11 mouse cellular contexts compared by ENCODE assay signal in the genomic region with DNA sequence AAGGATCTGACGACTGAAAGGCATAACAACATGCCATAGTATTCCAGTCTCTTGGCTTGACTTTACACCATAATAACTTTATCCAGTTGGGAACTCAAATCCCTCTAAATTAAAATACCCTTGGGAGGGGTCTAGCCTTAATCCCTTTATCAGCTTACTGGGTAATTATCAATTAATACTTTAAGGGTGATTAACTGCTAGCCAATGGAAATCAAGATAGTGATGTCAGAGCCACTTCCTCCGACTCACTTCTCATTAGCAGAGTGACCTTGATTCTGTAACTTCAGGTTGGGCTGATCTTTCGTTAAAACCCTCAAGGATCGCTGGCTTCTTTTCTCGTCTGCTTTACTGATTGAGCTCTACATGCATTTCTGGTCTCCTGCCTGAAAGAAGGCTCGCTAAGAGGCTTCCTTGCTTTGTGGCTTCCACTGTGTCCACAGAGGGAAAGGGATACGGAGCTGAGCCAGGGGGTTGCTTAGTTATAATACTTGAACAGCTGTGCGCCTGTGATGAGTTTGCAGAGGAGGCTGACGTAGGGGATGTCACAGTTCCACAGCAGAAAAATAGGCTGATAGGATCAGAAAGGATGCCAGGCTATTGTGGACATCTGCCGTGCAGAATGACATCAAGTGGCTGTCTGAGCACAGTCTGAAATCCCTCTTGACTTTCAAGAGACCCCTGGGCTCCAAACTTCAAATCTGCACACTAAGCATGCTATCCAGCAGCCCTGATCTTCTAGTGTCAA.
DNase-seq lines count a peak whose midpoint lies in the region; ATAC-seq lines count a peak whose summit lies in the region.
"Had no signal": no experiment of that assay in that cellular context is flagged by ENCODE, and none has a peak within 500 bp of the region (broad histone marks: within the 10 kb centered on the region; RNA-seq: fewer than 3 reads in every experiment).

No protein-coding gene starts in this region.

- H3K4me2 ChIP-seq in embryonic facial prominence, embryonic 14.5 days (ENCODE audit: low read depth, low read length): no peak overlapping the region
- no peak overlapping the region for H3K4me2 ChIP-seq in hindbrain, embryonic 13.5 days
- H3K4me2 ChIP-seq in heart, embryonic 11.5 days: no peak overlapping the region
- H3K4me2 ChIP-seq: lung, embryonic 15.5 days; stomach, embryonic 15.5 days had no signal

- H3K4me3 ChIP-seq in embryonic facial prominence, embryonic 14.5 days (ENCODE audit: low read depth, low read length): no peak overlapping the region
- no peak overlapping the region for H3K4me3 ChIP-seq in embryonic facial prominence, embryonic 10.5 days
- H3K4me3 ChIP-seq in hindbrain, embryonic 13.5 days: no peak overlapping the region
- no peak overlapping the region for H3K4me3 ChIP-seq in heart, embryonic 11.5 days (ENCODE audit: low read depth, low read length)
- H3K4me3 ChIP-seq: lung, embryonic 15.5 days; stomach, embryonic 15.5 days had no signal

- intact Hi-C loops in left cerebral cortex, postnatal 25 days (cut with DNase I): no loop called here

- no peaks in the 10 kb centered on the region for H3K4me1 ChIP-seq in embryonic facial prominence, embryonic 14.5 days (ENCODE audit: control insufficient read depth, insufficient read depth, low read length)
- 0 out of 2 replicates have a peak, but pooled peaks cover 11% of the 10 kb centered on the region for H3K4me1 ChIP-seq in embryonic facial prominence, embryonic 10.5 days
- peaks cover 16% of the 10 kb centered on the region for H3K4me1 ChIP-seq in hindbrain, embryonic 13.5 days (replicated peaks)
- no peaks in the 10 kb centered on the region for H3K4me1 ChIP-seq in heart, embryonic 11.5 days (ENCODE audit: control insufficient read depth, insufficient read depth, low read length)
- H3K4me1 ChIP-seq: lung, embryonic 15.5 days; stomach, embryonic 15.5 days had no signal

- peak; percentile 57; the same call in 1 of the 2 replicates for ATAC-seq in embryonic facial prominence, embryonic 14.5 days (ENCODE audit: low read depth)
- ATAC-seq in hindbrain, embryonic 13.5 days (ENCODE audit: low FRiP score): no peak; the same call in 1 of the 2 replicates
- no peak for ATAC-seq in heart, embryonic 11.5 days (replicated peaks; ENCODE audit: insufficient number of reproducible peaks, low FRiP score, low TSS enrichment)

- no peak overlapping the region for H3K27ac ChIP-seq in embryonic facial prominence, embryonic 14.5 days (replicated peaks; ENCODE audit: low read depth, low read length)
- no peak overlapping the region for H3K27ac ChIP-seq in embryonic facial prominence, embryonic 10.5 days (replicated peaks)
- peak overlapping the region; percentile 61 for H3K27ac ChIP-seq in hindbrain, embryonic 13.5 days
- no peak overlapping the region for H3K27ac ChIP-seq in heart, embryonic 11.5 days (ENCODE audit: low read depth, low read length)
- H3K27ac ChIP-seq: lung, embryonic 15.5 days; stomach, embryonic 15.5 days had no signal

- H3K36me3 ChIP-seq in embryonic facial prominence, embryonic 14.5 days (ENCODE audit: control insufficient read depth, insufficient read depth, low read length): no peaks in the 10 kb centered on the region
- H3K36me3 ChIP-seq in embryonic facial prominence, embryonic 10.5 days (replicated peaks): no peaks in the 10 kb centered on the region
- no peaks in the 10 kb centered on the region for H3K36me3 ChIP-seq in hindbrain, embryonic 13.5 days
- H3K36me3 ChIP-seq in heart, embryonic 11.5 days (ENCODE audit: control insufficient read depth, insufficient read depth, low read length): no peaks in the 10 kb centered on the region
- H3K36me3 ChIP-seq: lung, embryonic 15.5 days; stomach, embryonic 15.5 days had no signal

- H3K27me3 ChIP-seq in embryonic facial prominence, embryonic 14.5 days (replicated peaks; ENCODE audit: control insufficient read depth, insufficient read depth, low read length): no peaks in the 10 kb centered on the region
- H3K27me3 ChIP-seq in embryonic facial prominence, embryonic 10.5 days (replicated peaks; ENCODE audit: low read depth, poor library complexity, severe bottlenecking): no peaks in the 10 kb centered on the region
- no peaks in the 10 kb centered on the region for H3K27me3 ChIP-seq in hindbrain, embryonic 13.5 days
- H3K27me3 ChIP-seq in heart, embryonic 11.5 days (ENCODE audit: control insufficient read depth, insufficient read depth, low read length): no peaks in the 10 kb centered on the region
- H3K27me3 ChIP-seq: lung, embryonic 15.5 days; stomach, embryonic 15.5 days had no signal

- DNase-seq in embryonic facial prominence, embryonic 14.5 days (ENCODE audit: low spot score): peak; percentile 19
- no peak for DNase-seq in embryonic facial prominence, embryonic 10.5 days (ENCODE audit: low spot score)
- peak; percentile 34 to 80 for DNase-seq in left cerebral cortex, postnatal 25 days (ENCODE audit: low spot score in 2 of 2)
- peak; percentile 52 for DNase-seq in retina, postnatal 7 days (ENCODE audit: low read depth, low spot score)
- no peak for DNase-seq in kidney, postnatal 36 days
- no peak for DNase-seq in kidney, postnatal 4 days
- DNase-seq: adrenal gland, postnatal 36 days had no signal

- whole genome bisulfite sequencing in embryonic facial prominence, embryonic 14.5 days: 43% methylated on average over 10 of the region's 10 CpGs
- WGBS in embryonic facial prominence, embryonic 10.5 days: 46% methylated on average over 10 of the region's 10 CpGs
- 43% methylated on average over 10 of the region's 10 CpGs for WGBS in hindbrain, embryonic 13.5 days
- WGBS in heart, embryonic 11.5 days (ENCODE audit: insufficient replicate concordance): 47% methylated on average over 10 of the region's 10 CpGs

- no peaks in the 10 kb centered on the region for H3K9me3 ChIP-seq in embryonic facial prominence, embryonic 14.5 days (ENCODE audit: control insufficient read depth, low read length)
- H3K9me3 ChIP-seq in embryonic facial prominence, embryonic 10.5 days: no peaks in the 10 kb centered on the region
- H3K9me3 ChIP-seq in hindbrain, embryonic 13.5 days: no peaks in the 10 kb centered on the region
- H3K9me3 ChIP-seq in heart, embryonic 11.5 days (replicated peaks; ENCODE audit: control insufficient read depth, low read length): no peaks in the 10 kb centered on the region
- H3K9me3 ChIP-seq: lung, embryonic 15.5 days; stomach, embryonic 15.5 days had no signal

- no peak overlapping the region for H3K9ac ChIP-seq in embryonic facial prominence, embryonic 14.5 days (ENCODE audit: low read depth, low read length)
- no peak overlapping the region for H3K9ac ChIP-seq in hindbrain, embryonic 13.5 days
- H3K9ac ChIP-seq in heart, embryonic 11.5 days (ENCODE audit: low read depth, low read length): no peak overlapping the region
- H3K9ac ChIP-seq: lung, embryonic 15.5 days; stomach, embryonic 15.5 days had no signal

Comparison
In these comparisons a context has a peak if more than half of its experiments do, and no peak if none do; other contexts are left out.
1. DNase-seq: peak in embryonic facial prominence, embryonic 14.5 days (single experiment), left cerebral cortex, postnatal 25 days (2 of 2) and retina, postnatal 7 days (single experiment); none in embryonic facial prominence, embryonic 10.5 days (single experiment), kidney, postnatal 36 days (0 of 2) and kidney, postnatal 4 days (0 of 2).